Mouse (Mus musculus): ENCODE measurements at regions not wholly inside any gene's neighbourhood (a gene's known extent, or its start where the extent isn't known, plus 50 kb on each side); places are given as distances from the start of the nearest gene placed in this dataset.
"Not testable (repeated sequence)": the region's sequence is repeated elsewhere in the genome, so short reads cannot be mapped to it uniquely, and the experiment has no call there.

- DNase-seq, result not testable (repeated sequence)
These were observed 430.2 kb downstream of the 1190002N15Rik start for GRCm38 (mm10) chr9:94107701-94108100.

- no peak for DNase-seq
These were observed 433.2 kb downstream of the 1190002N15Rik start for GRCm38 (mm10) chr9:94104669-94105068.

- DNase-seq, result no peak
These were observed 435.9 kb downstream of the 1190002N15Rik start for GRCm38 (mm10) chr9:94101958-94102357.

GRCm38 (mm10) chr9:94094800-94095199, 443.1 kb downstream of the 1190002N15Rik start:
- DNase-seq, result no peak

- DNase-seq, result no peak
These were observed 446.1 kb downstream of the 1190002N15Rik start for GRCm38 (mm10) chr9:94091658-94092225.

GRCm38 (mm10) chr9:94089759-94090158, 448.1 kb downstream of the 1190002N15Rik start:
- no peak for DNase-seq

GRCm38 (mm10) chr9:94083629-94084411, 454.1 kb downstream of the 1190002N15Rik start:
- no peak for DNase-seq

- DNase-seq, result no peak
These were observed 463.0 kb downstream of the 1190002N15Rik start for GRCm38 (mm10) chr9:94074904-94075303.

- no peak for DNase-seq
These were observed 470.8 kb downstream of the 1190002N15Rik start for GRCm38 (mm10) chr9:94067121-94067520.

GRCm38 (mm10) chr9:94053229-94053628, 484.7 kb downstream of the 1190002N15Rik start:
- DNase-seq, result no peak

GRCm38 (mm10) chr9:94047845-94048244, 490.0 kb downstream of the 1190002N15Rik start:
- DNase-seq, result no peak

- DNase-seq, result no peak
These were observed 492.3 kb downstream of the 1190002N15Rik start for GRCm38 (mm10) chr9:94045462-94046126.

- DNase-seq, result no peak
These were observed 514.1 kb downstream of the 1190002N15Rik start for GRCm38 (mm10) chr9:94023761-94024160.

GRCm38 (mm10) chr9:94021293-94021903, 516.5 kb downstream of the 1190002N15Rik start:
- no peak for DNase-seq

GRCm38 (mm10) chr9:94016747-94017487, 521.0 kb downstream of the 1190002N15Rik start:
- DNase-seq, result no peak

GRCm38 (mm10) chr9:93992216-93992615, 545.7 kb downstream of the 1190002N15Rik start:
- DNase-seq, result no peak

- no peak for DNase-seq
These were observed 546.7 kb downstream of the 1190002N15Rik start for GRCm38 (mm10) chr9:93991141-93991540.

GRCm38 (mm10) chr9:93981136-93981535, 556.7 kb downstream of the 1190002N15Rik start:
- DNase-seq, result no peak

- DNase-seq, result no peak
These were observed 568.1 kb downstream of the 1190002N15Rik start for GRCm38 (mm10) chr9:93969691-93970284.

- no peak for DNase-seq
These were observed 568.8 kb downstream of the 1190002N15Rik start for GRCm38 (mm10) chr9:93969118-93969517.

GRCm38 (mm10) chr9:93955235-93956040, 582.4 kb downstream of the 1190002N15Rik start:
- no peak for DNase-seq
